Mouse (Mus musculus): ENCODE results near the gene Slc48a1. TPM values are rescaled to one million over a fixed set of nuclear protein-coding genes. Genes with fewer than 3 reads are reported as not detected.

The Slc48a1 gene
- polyA plus RNA-seq, 1 experiment from 2014 or later, result 36.7 TPM

DNA sequence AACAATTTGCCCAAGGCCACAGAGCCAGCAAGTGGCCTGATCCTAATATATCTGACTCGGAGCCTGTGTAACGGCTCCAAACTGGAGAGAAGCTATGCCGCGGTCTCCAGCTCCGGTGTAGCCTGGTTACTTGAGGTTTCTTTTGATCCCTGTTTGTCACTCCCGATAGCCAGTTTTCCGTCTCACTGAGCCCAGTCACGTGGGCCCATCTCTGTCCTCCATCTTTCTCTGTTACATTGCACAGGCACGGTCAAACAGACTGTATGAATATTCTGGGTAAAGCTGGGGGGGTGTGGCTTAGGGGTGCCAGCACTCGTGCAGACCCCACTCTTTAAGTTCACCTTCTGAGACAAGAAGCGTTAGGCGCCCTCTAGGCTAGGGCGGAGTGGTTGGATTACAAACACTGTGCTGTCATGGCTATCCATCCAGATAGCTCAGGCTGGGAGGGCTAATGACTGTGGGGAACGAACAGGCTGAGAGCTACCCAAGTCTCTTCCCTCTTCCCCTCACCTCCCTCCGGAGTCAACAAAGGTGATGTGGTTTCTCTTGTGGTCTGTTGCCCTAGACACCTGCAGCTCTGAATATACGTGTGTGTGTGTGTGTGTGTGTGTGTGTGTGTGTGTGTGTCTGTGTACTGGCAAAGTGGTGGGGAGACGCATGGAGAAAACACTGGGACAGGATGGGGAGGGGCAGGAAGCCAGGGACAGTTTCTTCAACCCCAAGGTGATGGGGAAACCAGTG, 58.0 kb downstream of the Slc48a1 start:
- no peak overlapping the region for H3K4me3 ChIP-seq (ENCODE audit: low read depth, low read length)
- H3K4me1 ChIP-seq (replicated peaks; ENCODE audit: control insufficient read depth, insufficient read depth), result peaks cover 17% of the 10 kb centered on the region
- DNase-seq (ENCODE audit: low spot score) (no peak), ATAC-seq (ENCODE audit: low FRiP score, low TSS enrichment) (no peak)
- H3K4me2 ChIP-seq (replicated peaks; ENCODE audit: low read depth), result no peak overlapping the region
- no peak overlapping the region for H3K9ac ChIP-seq (ENCODE audit: low read length)
- peak overlapping the region; percentile 14 for H3K27ac ChIP-seq (replicated peaks)
- no peaks in the 10 kb centered on the region for H3K9me3 ChIP-seq (ENCODE audit: control insufficient read depth, low read length)
- H3K27me3 ChIP-seq (ENCODE audit: control insufficient read depth, insufficient read depth, low read length), result no peaks in the 10 kb centered on the region
- WGBS, result 60% methylated on average over 17 of the region's 17 CpGs
- no peaks in the 10 kb centered on the region for H3K36me3 ChIP-seq (ENCODE audit: control insufficient read depth, insufficient read depth, low read length)
- TF ChIP-seq CTCF (IDR thresholded peaks at IDR 0.05; ENCODE audit: low read depth) (no peak), EP300 (optimal IDR thresholded peaks at IDR 0.05) (no peak)

DNA sequence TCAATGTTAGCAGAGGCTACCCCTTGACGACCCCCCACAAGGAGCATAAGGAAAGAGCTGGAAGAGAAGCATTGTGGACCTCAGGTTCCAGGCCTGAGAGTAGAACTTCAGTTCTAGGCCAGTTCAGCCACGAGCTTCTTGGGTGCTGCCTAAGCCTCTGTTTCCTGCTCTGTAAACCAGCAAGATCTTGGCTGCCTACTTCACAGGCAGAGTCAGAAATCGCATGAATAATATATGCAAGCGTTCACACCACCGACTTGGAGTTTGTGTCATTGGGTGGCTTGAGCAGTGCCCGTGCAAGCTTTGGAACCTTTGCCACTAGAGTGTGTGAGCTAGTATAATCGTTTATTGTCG, 58.6 kb downstream of the Slc48a1 start:
- DNase-seq (ENCODE audit: low spot score) (no peak), ATAC-seq (ENCODE audit: low FRiP score, low TSS enrichment) (no peak)
- Histone ChIP-seq H3K4me2 (replicated peaks; ENCODE audit: low read depth) (no peak overlapping the region), H3K27me3 (ENCODE audit: control insufficient read depth, insufficient read depth, low read length) (no peaks in the 10 kb centered on the region), H3K4me3 (ENCODE audit: low read depth, low read length) (no peak overlapping the region), H3K27ac (replicated peaks) (peak overlapping the region; percentile 14), H3K36me3 (ENCODE audit: control insufficient read depth, insufficient read depth, low read length) (no peaks in the 10 kb centered on the region), H3K9ac (ENCODE audit: low read length) (no peak overlapping the region), H3K4me1 (replicated peaks; ENCODE audit: control insufficient read depth, insufficient read depth) (peaks cover 17% of the 10 kb centered on the region), H3K9me3 (ENCODE audit: control insufficient read depth, low read length) (no peaks in the 10 kb centered on the region)
- no peak for TF ChIP-seq CTCF (IDR thresholded peaks at IDR 0.05; ENCODE audit: low read depth)
- no peak for TF ChIP-seq EP300 (optimal IDR thresholded peaks at IDR 0.05)
- WGBS, result 40% methylated on average over 8 of the region's 8 CpGs

DNA sequence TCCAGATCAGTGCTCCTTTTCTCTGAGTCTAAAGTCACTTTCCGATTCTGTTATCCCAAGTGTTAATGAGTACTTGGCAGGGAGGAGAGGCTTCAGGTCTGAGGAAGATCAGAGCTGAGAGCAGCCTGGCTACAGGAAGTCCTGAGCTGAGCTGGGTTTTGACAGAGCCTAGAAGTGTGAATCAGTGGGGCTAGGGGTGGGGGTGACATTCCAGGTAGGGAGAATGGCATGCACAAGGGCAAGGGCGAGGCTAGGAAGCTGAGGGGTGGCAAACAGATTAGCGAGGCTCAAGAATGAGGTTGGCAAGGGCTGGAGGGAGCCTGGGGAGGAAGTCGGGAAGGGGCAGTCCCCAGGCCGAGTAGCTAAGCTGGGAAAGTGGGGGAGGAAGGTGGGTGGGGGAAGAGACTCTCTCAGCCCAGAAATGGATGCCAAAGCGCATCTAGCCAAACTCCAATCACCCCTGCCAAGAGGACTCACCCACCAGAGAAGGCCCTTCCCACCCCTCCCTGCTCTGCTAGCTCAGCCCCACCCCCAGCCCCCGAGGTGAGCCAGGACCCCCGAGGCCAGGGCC, 59.3 kb downstream of the Slc48a1 start:
- Histone ChIP-seq H3K27ac (replicated peaks) (peak overlapping the region; percentile 56), H3K36me3 (ENCODE audit: control insufficient read depth, insufficient read depth, low read length) (no peaks in the 10 kb centered on the region), H3K9ac (ENCODE audit: low read length) (no peak overlapping the region), H3K4me3 (ENCODE audit: low read depth, low read length) (no peak overlapping the region), H3K9me3 (ENCODE audit: control insufficient read depth, low read length) (no peaks in the 10 kb centered on the region), H3K4me2 (replicated peaks; ENCODE audit: low read depth) (no peak overlapping the region), H3K27me3 (ENCODE audit: control insufficient read depth, insufficient read depth, low read length) (no peaks in the 10 kb centered on the region), H3K4me1 (replicated peaks; ENCODE audit: control insufficient read depth, insufficient read depth) (peaks cover 17% of the 10 kb centered on the region)
- ATAC-seq (ENCODE audit: low FRiP score, low TSS enrichment), result peak; percentile 51
- DNase-seq (ENCODE audit: low spot score), result peak; percentile 56
- 10% methylated on average over 8 of the region's 8 CpGs for WGBS
- TF ChIP-seq EP300 (optimal IDR thresholded peaks at IDR 0.05) (no peak), CTCF (IDR thresholded peaks at IDR 0.05; ENCODE audit: low read depth) (no peak)

DNA sequence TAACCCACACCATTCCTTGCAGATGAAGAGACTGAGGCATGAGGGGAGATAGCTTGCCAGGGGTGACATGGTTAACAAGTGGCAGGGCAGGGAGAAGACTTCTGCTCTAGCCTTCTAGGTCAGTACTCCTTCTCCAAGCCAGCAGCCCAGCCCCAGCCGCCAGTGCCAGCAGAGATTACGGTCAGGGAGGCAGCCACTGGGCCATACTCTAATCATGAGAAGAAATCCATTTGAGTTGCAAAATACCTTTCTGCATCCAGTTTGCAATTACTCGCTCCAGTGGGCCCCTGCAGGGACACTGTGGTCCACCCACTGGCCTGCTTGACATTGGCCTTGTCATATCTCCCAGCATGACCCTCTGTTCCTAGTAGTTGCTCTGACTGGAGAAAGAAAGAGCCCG, 60.1 kb downstream of the Slc48a1 start:
- TF ChIP-seq EP300 (optimal IDR thresholded peaks at IDR 0.05) (no peak), CTCF (IDR thresholded peaks at IDR 0.05; ENCODE audit: low read depth) (no peak)
- Histone ChIP-seq H3K9me3 (ENCODE audit: control insufficient read depth, low read length) (no peaks in the 10 kb centered on the region), H3K4me1 (replicated peaks; ENCODE audit: control insufficient read depth, insufficient read depth) (peaks cover 17% of the 10 kb centered on the region), H3K4me3 (ENCODE audit: low read depth, low read length) (no peak overlapping the region), H3K4me2 (replicated peaks; ENCODE audit: low read depth) (no peak overlapping the region), H3K36me3 (ENCODE audit: control insufficient read depth, insufficient read depth, low read length) (no peaks in the 10 kb centered on the region), H3K9ac (ENCODE audit: low read length) (no peak overlapping the region), H3K27me3 (ENCODE audit: control insufficient read depth, insufficient read depth, low read length) (no peaks in the 10 kb centered on the region), H3K27ac (replicated peaks) (peak overlapping the region; percentile 45; the same call in 1 of the 2 replicates)
- ATAC-seq (ENCODE audit: low FRiP score, low TSS enrichment), result no peak
- no peak for DNase-seq (ENCODE audit: low spot score)
- WGBS, result 81% methylated on average over 4 of the region's 4 CpGs

DNA sequence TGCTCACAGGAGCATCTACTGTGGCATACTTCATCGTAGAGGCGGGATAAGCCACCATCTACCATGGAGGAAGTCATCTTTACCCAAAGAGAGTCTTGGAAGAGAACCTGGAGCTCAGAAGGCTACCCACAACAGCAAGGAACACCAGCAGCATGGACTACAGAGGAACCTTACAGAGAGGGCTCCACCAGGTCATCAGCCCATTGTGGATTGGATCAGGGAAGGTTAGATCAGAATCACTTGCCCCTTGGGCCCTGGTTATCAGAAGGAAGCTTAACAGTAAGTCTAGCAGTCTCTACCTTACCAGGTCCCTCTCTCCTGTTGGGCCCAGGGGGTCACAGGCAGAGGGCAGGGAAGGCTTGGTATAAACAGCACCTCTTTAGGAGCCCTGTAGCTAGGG, 60.7 kb downstream of the Slc48a1 start:
- H3K4me3 ChIP-seq (ENCODE audit: low read depth, low read length), result no peak overlapping the region
- H3K4me1 ChIP-seq (replicated peaks; ENCODE audit: control insufficient read depth, insufficient read depth), result peaks cover 17% of the 10 kb centered on the region
- H3K4me2 ChIP-seq (replicated peaks; ENCODE audit: low read depth), result no peak overlapping the region
- ATAC-seq (ENCODE audit: low FRiP score, low TSS enrichment), result no peak
- 94% methylated on average over 2 of the region's 2 CpGs for WGBS
- H3K36me3 ChIP-seq (ENCODE audit: control insufficient read depth, insufficient read depth, low read length), result no peaks in the 10 kb centered on the region
- no peak overlapping the region for H3K9ac ChIP-seq (ENCODE audit: low read length)
- no peak for TF ChIP-seq CTCF (IDR thresholded peaks at IDR 0.05; ENCODE audit: low read depth)
- H3K9me3 ChIP-seq (ENCODE audit: control insufficient read depth, low read length), result no peaks in the 10 kb centered on the region
- peak overlapping the region; percentile 73; the same call in 1 of the 2 replicates for H3K27ac ChIP-seq (replicated peaks)
- no peak for DNase-seq (ENCODE audit: low spot score)
- H3K27me3 ChIP-seq (ENCODE audit: control insufficient read depth, insufficient read depth, low read length), result no peaks in the 10 kb centered on the region

DNA sequence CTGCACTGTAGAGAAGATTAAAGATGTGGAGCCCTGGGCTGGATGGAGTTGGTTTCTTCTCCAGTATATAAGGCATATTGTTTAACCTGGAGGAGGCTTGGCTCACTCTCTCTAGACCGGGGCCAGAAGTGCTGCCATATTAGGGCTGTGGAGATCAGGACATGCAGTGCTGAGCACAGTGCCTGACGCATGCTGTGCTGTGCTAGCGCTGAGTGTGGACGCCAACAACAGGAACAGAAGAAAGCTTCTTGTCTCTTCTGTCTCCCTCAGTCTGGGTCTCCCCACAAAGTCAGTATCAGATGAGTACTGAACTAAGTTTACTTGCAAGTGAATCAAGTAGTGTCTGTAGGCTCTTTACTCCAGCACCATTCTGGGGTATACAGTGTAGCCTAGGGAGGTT, 61.2 kb downstream of the Slc48a1 start:
- Histone ChIP-seq H3K27ac (replicated peaks) (peak overlapping the region; percentile 73), H3K36me3 (ENCODE audit: control insufficient read depth, insufficient read depth, low read length) (no peaks in the 10 kb centered on the region), H3K4me2 (replicated peaks; ENCODE audit: low read depth) (no peak overlapping the region), H3K4me3 (ENCODE audit: low read depth, low read length) (no peak overlapping the region), H3K27me3 (ENCODE audit: control insufficient read depth, insufficient read depth, low read length) (no peaks in the 10 kb centered on the region), H3K4me1 (replicated peaks; ENCODE audit: control insufficient read depth, insufficient read depth) (peaks cover 17% of the 10 kb centered on the region), H3K9ac (ENCODE audit: low read length) (no peak overlapping the region), H3K9me3 (ENCODE audit: control insufficient read depth, low read length) (no peaks in the 10 kb centered on the region)
- TF ChIP-seq EP300 (optimal IDR thresholded peaks at IDR 0.05), result no peak
- TF ChIP-seq CTCF (IDR thresholded peaks at IDR 0.05; ENCODE audit: low read depth), result no peak
- 67% methylated on average over 4 of the region's 4 CpGs for WGBS
- no peak for ATAC-seq (ENCODE audit: low FRiP score, low TSS enrichment)
- no peak for DNase-seq (ENCODE audit: low spot score)
